In the genomic region with DNA sequence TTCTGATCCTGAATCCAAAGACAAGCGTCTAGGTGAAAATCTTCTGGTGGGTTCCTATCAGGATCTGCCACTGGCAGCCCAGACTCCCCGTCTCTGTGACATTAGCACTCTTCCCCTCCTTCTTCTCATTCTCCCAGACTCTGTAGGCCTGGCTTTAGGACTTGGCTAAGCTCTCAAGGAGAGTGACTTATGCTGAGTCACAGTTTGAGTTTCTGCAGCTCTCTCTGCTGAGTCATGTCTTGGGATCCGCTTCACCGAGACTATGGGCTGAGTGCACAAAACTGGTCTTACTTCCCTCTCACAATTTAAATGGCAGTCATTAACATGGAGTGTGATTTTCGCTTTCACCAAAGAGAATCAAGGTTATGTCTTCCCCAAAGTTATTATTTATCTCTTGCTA, we compare ENCODE assay signal across 18 mouse cellular contexts.
DNase-seq lines count a peak whose midpoint lies in the region; ATAC-seq and TF ChIP-seq lines count a peak whose summit lies in the region.
"Had no signal": no experiment of that assay in that cellular context is flagged by ENCODE, and none has a peak within 500 bp of the region (broad histone marks: within the 10 kb centered on the region; RNA-seq: fewer than 3 reads in every experiment).

No protein-coding gene starts in this region.

- TF ChIP-seq RAD21 in CH12.LX (IDR thresholded peaks at IDR 0.05; ENCODE audit: low read depth, low read length): no peak

- peak; percentile 39 for DNase-seq in heart, embryonic 10.5 days (ENCODE audit: low spot score)
- no peak for DNase-seq in heart, postnatal 25 days (ENCODE audit: low spot score)
- DNase-seq in CH12.LX (ENCODE audit: extremely low read depth) (peak; percentile 53), ZHBTc4 (ENCODE audit: low read depth, low spot score) (peak; percentile 29)
- DNase-seq in gastrocnemius, adult 8-10 months (ENCODE audit: low spot score in 2 of 2): no peak
- DNase-seq in ovary, postnatal 10 days (ENCODE audit: low spot score): no peak
- no peak for DNase-seq in forebrain, embryonic 10.5 days (ENCODE audit: extremely low spot score, low spot score)
- DNase-seq: cerebellum, adult 9-10 months; embryo, embryonic 11 days; heart, adult 2 months; kidney, adult 2 months; lung, postnatal 10 days; thymus, adult 18-20 months had no signal

- no peaks in the 10 kb centered on the region for H3K9me3 ChIP-seq in heart, embryonic 10.5 days
- no peaks in the 10 kb centered on the region for H3K9me3 ChIP-seq in CH12.LX (replicated peaks; ENCODE audit: low read length)
- no peaks in the 10 kb centered on the region for H3K9me3 ChIP-seq in forebrain, embryonic 10.5 days

- no peaks in the 10 kb centered on the region for H3K4me1 ChIP-seq in heart, embryonic 10.5 days
- peaks cover 0 to 7% of the 10 kb centered on the region in 2 experiments; a peak in 1 of 4 replicates for H3K4me1 ChIP-seq in CH12.LX (ENCODE audit: control insufficient read depth in 1 of 2, insufficient read depth in 2 of 2)
- H3K4me1 ChIP-seq in forebrain, embryonic 10.5 days: no peaks in the 10 kb centered on the region
- H3K4me1 ChIP-seq: midbrain, embryonic 10.5 days had no signal

- dilution Hi-C loops in CH12.LX (cut with MboI; ENCODE audit: extremely low pct_ligation_motif_present, extremely low pct_unique_long_range_greater_than_20kb, low sequenced_read_pairs): no loop called here

- no peaks in the 10 kb centered on the region for H3K36me3 ChIP-seq in heart, embryonic 10.5 days
- no peaks in the 10 kb centered on the region for H3K36me3 ChIP-seq in CH12.LX (replicated peaks in 1 of 2; ENCODE audit: control insufficient read depth in 1 of 2, insufficient read depth in 1 of 2, low read length in 1 of 2)
- no peaks in the 10 kb centered on the region for H3K36me3 ChIP-seq in forebrain, embryonic 10.5 days (replicated peaks)
- H3K36me3 ChIP-seq: midbrain, embryonic 10.5 days had no signal

- TF ChIP-seq CTCF in CH12.LX (conservative IDR thresholded peaks at IDR 0.05 in 1 of 2, IDR thresholded peaks at IDR 0.05 in 1 of 2; ENCODE audit: low read depth in 2 of 2, low read length in 2 of 2): no peak

- in situ Hi-C loops in CH12.LX (cut with MboI; ENCODE audit: low pct_ligation_motif_present, low pct_unique_long_range_greater_than_20kb, low sequenced_read_pairs): no loop called here

- no peak for TF ChIP-seq EP300 in CH12.LX (IDR thresholded peaks at IDR 0.05; ENCODE audit: low read length)

- H3K79me2 ChIP-seq in CH12.LX (replicated peaks; ENCODE audit: control insufficient read depth, extremely low read depth, insufficient read depth, poor library complexity, severe bottlenecking): no peaks in the 10 kb centered on the region

- no peak overlapping the region for H3K27ac ChIP-seq in heart, embryonic 10.5 days
- H3K27ac ChIP-seq in CH12.LX (ENCODE audit: insufficient read depth, low read depth): no peak overlapping the region
- no peak overlapping the region for H3K27ac ChIP-seq in forebrain, embryonic 10.5 days
- H3K27ac ChIP-seq: heart, adult 2 months; liver, embryonic 14.5 days; midbrain, embryonic 10.5 days had no signal

- H3K9ac ChIP-seq in CH12.LX (ENCODE audit: insufficient read depth, low read depth): no peak overlapping the region
- H3K9ac ChIP-seq: liver, embryonic 14.5 days had no signal

- peak; percentile 69 for ATAC-seq in megakaryocyte, adult 5-6 weeks (ENCODE audit: poor library complexity, severe bottlenecking)
- ATAC-seq: forebrain, embryonic 14.5 days; hindbrain, embryonic 16.5 days had no signal

- intact Hi-C loops in heart, postnatal 25 days (cut with DNase I): no loop called here

- H3K4me2 ChIP-seq in CH12.LX (ENCODE audit: insufficient read depth, low read depth, poor library complexity, severe bottlenecking): no peak overlapping the region

- H3K27me3 ChIP-seq in heart, embryonic 10.5 days (ENCODE audit: insufficient read depth, poor library complexity, severe bottlenecking): no peaks in the 10 kb centered on the region
- no peaks in the 10 kb centered on the region for H3K27me3 ChIP-seq in CH12.LX (replicated peaks)
- no peaks in the 10 kb centered on the region for H3K27me3 ChIP-seq in forebrain, embryonic 10.5 days (ENCODE audit: poor library complexity, severe bottlenecking)

- TF ChIP-seq POLR2A in CH12.LX (IDR thresholded peaks at IDR 0.05; ENCODE audit: low read depth, low read length): no peak

- H3K4me3 ChIP-seq in heart, embryonic 10.5 days: no peak overlapping the region
- no peak overlapping the region for H3K4me3 ChIP-seq in CH12.LX (replicated peaks in 1 of 3; ENCODE audit: low read depth in 2 of 3, low read length in 2 of 3, poor library complexity in 1 of 3)
- no peak overlapping the region for H3K4me3 ChIP-seq in forebrain, embryonic 10.5 days
- H3K4me3 ChIP-seq: heart, adult 2 months; midbrain, embryonic 10.5 days had no signal

- WGBS in heart, embryonic 10.5 days: 67% methylated on average over 5 of the region's 5 CpGs
- 91% methylated on average over 5 of the region's 5 CpGs for WGBS in forebrain, embryonic 10.5 days

TF ChIP-seq in CH12.LX, 34 proteins besides CTCF, POLR2A, EP300 and RAD21:
- TF ChIP-seq MAFK (IDR thresholded peaks at IDR 0.05; ENCODE audit: insufficient replicate concordance, low read length) (peak; percentile 92), JUND (conservative IDR thresholded peaks at IDR 0.05; ENCODE audit: low read depth, low read length) (no peak)

Comparison
In these comparisons a context has a peak if more than half of its experiments do, and no peak if none do; other contexts are left out.
1. DNase-seq: peak in heart, embryonic 10.5 days (single experiment), CH12.LX (single experiment) and ZHBTc4 (single experiment); none in heart, postnatal 25 days (single experiment), gastrocnemius, adult 8-10 months (0 of 2), ovary, postnatal 10 days (single experiment) and forebrain, embryonic 10.5 days (single experiment).